In genomic region chr4:36890365-36890764, GRCm38 (mm10) we compare ENCODE assay signal across 32 mouse cellular contexts.
"Had no signal": no experiment of that assay in that cellular context is flagged by ENCODE, and none has a peak within 500 bp of the region (broad histone marks: within the 10 kb centered on the region; RNA-seq: fewer than 3 reads in every experiment).

No protein-coding gene starts in this region.

- ATAC-seq: hindbrain, embryonic 16.5 days; hindbrain, postnatal 0 days; inflammation-experienced regulatory T-cells, adult 6 months had no signal

- H3K27me3 ChIP-seq: heart, embryonic 12.5 days; heart, embryonic 13.5 days; heart, embryonic 15.5 days; hindbrain, embryonic 12.5 days; hindbrain, embryonic 13.5 days; hindbrain, embryonic 15.5 days; kidney, embryonic 15.5 days had no signal

- H3K9me3 ChIP-seq: heart, embryonic 10.5 days; heart, embryonic 15.5 days; hindbrain, embryonic 10.5 days; hindbrain, embryonic 12.5 days; hindbrain, embryonic 13.5 days; kidney, embryonic 15.5 days had no signal

- H3K4me3 ChIP-seq: heart, embryonic 10.5 days; heart, embryonic 12.5 days; heart, embryonic 13.5 days; heart, embryonic 15.5 days; hindbrain, embryonic 10.5 days; hindbrain, embryonic 12.5 days; hindbrain, embryonic 13.5 days; hindbrain, embryonic 15.5 days; kidney, embryonic 15.5 days; layer of hippocampus, adult 2 months; left cerebral cortex, adult 2 months had no signal

- H3K36me3 ChIP-seq: heart, embryonic 10.5 days; heart, embryonic 12.5 days; heart, embryonic 13.5 days; heart, embryonic 15.5 days; hindbrain, embryonic 10.5 days; hindbrain, embryonic 12.5 days; hindbrain, embryonic 13.5 days; hindbrain, embryonic 15.5 days; kidney, embryonic 15.5 days had no signal

- H3K4me1 ChIP-seq: heart, embryonic 10.5 days; heart, embryonic 12.5 days; heart, embryonic 13.5 days; heart, embryonic 15.5 days; hindbrain, embryonic 10.5 days; hindbrain, embryonic 12.5 days; hindbrain, embryonic 13.5 days; hindbrain, embryonic 15.5 days; kidney, embryonic 15.5 days had no signal

- H3K4me2 ChIP-seq: heart, embryonic 11.5 days; heart, embryonic 12.5 days; heart, embryonic 13.5 days; heart, embryonic 15.5 days; hindbrain, embryonic 12.5 days; hindbrain, embryonic 13.5 days; hindbrain, embryonic 14.5 days; hindbrain, embryonic 15.5 days; kidney, embryonic 15.5 days had no signal

- DNase-seq: heart, postnatal 10 days; heart, postnatal 14 days; heart, postnatal 36 days; heart, postnatal 4 days; kidney, adult 11 months; kidney, adult 18-20 months; kidney, adult 2 months; kidney, adult 8-10 months; kidney, postnatal 10 days; kidney, postnatal 14 days; kidney, postnatal 25 days; kidney, postnatal 36 days; kidney, postnatal 4 days; layer of hippocampus, adult 9-11 months; layer of hippocampus, postnatal 36 days had no signal

- H3K9ac ChIP-seq: heart, embryonic 12.5 days; heart, embryonic 13.5 days; heart, embryonic 15.5 days; hindbrain, embryonic 12.5 days; hindbrain, embryonic 13.5 days; hindbrain, embryonic 14.5 days; hindbrain, embryonic 15.5 days; kidney, embryonic 15.5 days had no signal

- H3K27ac ChIP-seq: heart, embryonic 10.5 days; heart, embryonic 13.5 days; heart, embryonic 15.5 days; hindbrain, embryonic 10.5 days; hindbrain, embryonic 12.5 days; hindbrain, embryonic 13.5 days; hindbrain, embryonic 14.5 days; hindbrain, embryonic 15.5 days; hindbrain, postnatal 0 days; kidney, embryonic 15.5 days; kidney, postnatal 0 days; layer of hippocampus, adult 2 months; left cerebral cortex, adult 2 months had no signal
